Mouse (Mus musculus) layer of hippocampus, adult 8-10 months (tissue): ENCODE measurements around the gene Dapk3. TPM values are rescaled to one million over a fixed set of nuclear protein-coding genes. Genes with fewer than 3 reads are reported as not detected.
"Not testable (repeated sequence)": the region's sequence is repeated elsewhere in the genome, so short reads cannot be mapped to it uniquely, and the experiment has no call there.

Experiments used
- DNase-seq, 2 experiments: peaks; one replicate each; pipeline ENCODE4 v3.0.0; 2022; ENCODE audit warnings: low spot score in 2 of 2
- total RNA-seq, 4 experiments: library from RNA; stranded (reverse); gene quantifications; 2 replicates each; pipeline ENCODE4 v1.2.4; 2022

The Dapk3 gene
- total RNA-seq, 4 experiments from 2014 or later: 57.1 to 69.8 (median 65.7) TPM

GRCm38 (mm10) chr10:81177958-81178712 lies 4.7 kb upstream of the Dapk3 start:
- no peak for DNase-seq

GRCm38 (mm10) chr10:81178927-81179326 lies 3.9 kb upstream of the Dapk3 start:
- no peak for DNase-seq

DNA sequence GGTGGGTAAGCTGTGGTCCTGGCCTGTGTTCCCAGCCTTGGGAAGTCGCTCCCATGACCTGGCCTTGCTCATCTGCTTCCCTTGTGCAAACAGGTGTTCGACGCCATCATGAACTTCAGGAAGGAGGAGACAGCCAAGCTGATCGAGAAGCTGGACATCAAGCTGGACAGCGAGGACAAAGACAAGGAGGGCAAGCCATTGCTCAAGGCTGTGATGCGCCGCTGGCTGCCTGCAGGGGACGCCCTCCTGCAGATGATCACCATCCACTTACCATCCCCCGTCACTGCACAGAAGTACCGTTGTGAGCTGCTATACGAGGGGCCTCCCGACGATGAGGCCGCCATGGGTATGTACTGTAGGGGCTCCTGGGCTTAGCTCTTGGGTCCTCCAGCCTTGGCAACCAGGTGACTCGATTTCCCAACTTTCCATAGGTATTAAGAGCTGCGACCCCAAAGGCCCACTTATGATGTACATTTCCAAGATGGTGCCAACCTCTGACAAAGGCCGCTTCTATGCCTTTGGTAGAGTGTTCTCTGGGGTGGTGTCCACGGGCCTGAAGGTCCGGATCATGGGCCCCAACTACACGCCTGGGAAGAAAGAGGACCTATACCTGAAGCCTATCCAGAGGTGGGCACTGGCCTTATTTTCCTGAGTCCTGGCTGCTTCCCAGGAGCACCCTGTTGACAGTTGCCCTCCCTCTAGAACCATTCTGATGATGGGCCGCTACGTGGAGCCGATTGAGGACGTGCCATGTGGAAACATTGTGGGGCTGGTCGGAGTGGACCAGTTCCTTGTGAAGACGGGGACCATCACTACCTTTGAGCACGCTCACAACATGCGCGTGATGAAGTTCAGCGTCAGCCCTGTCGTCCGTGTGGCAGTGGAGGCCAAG lies 3.1 kb upstream of the Dapk3 start:
- DNase-seq: no peak

- DNase-seq: no peak
Measured at GRCm38 (mm10) chr10:81180946-81181345, 1.9 kb upstream of the Dapk3 start.

- not testable (repeated sequence) for DNase-seq
Measured at GRCm38 (mm10) chr10:81181860-81182259, 945 bp upstream of the Dapk3 start.

DNA sequence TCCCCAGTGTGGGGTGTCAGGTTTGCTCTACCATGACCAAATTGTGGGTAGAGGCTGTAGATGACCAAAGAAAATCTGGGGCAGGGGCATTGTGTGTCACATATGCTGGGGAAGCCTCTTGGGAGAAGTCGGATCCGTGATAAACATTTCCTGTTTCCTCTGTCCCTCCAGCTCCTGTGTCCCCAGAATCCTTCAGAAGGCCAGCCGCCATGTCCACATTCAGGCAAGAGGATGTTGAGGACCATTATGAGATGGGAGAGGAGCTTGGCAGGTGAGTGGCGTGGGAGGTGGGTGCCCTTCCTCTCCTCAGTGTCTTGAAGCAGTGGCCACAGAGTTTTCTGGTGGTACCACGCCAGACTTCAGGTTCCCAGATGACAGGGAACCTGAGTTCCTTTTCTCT lies 1.0 kb downstream of the Dapk3 start, which contains the start of gene 4930442H23Rik:
Gene 4930442H23Rik, minus strand, starts transcription at position 45 of the 400 bp plus-strand sequence.
- no peak for DNase-seq

GRCm38 (mm10) chr10:81184765-81185164 lies 2.0 kb downstream of the Dapk3 start:
- no peak for DNase-seq

- DNase-seq: no peak
Measured at GRCm38 (mm10) chr10:81187161-81187560, 4.4 kb downstream of the Dapk3 start.

GRCm38 (mm10) chr10:81189821-81190220 lies 7.0 kb downstream of the Dapk3 start:
- DNase-seq: no peak

- no peak for DNase-seq
Measured at GRCm38 (mm10) chr10:81190236-81190911, 7.6 kb downstream of the Dapk3 start.

- DNase-seq: no peak
Measured at GRCm38 (mm10) chr10:81190912-81191321, 8.1 kb downstream of the Dapk3 start.

DNA sequence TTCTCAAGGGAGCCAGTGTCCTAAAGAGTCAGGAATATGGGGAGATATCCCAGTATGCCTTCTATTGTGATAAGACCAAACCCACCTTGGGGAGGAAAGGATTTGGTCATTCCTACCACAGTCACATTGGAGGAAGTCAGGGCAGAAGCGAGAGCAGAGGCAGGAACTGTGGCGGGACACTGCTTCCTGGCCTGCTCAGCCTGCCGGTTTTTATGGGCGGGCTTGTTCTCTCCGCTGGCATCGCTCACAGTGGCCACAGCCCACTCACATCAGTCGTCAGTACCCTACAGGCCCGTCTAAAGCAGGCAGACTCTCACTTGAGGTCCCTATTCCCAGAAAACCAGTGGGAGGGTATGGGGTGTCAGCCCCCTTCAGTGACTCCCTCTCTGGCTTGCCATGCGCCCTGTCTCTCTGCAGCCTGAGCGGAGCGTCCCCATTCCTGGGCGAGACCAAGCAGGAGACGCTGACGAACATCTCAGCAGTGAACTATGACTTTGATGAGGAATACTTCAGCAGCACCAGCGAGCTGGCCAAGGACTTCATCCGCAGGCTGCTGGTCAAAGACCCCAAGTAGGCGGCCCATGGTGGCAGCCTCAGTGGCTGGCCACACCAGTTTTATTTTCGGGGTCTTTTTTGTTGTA lies 8.7 kb downstream of the Dapk3 start:
- DNase-seq: no peak

- peak; percentile 86 to 87 for DNase-seq
Measured at GRCm38 (mm10) chr10:81192270-81192967, 9.6 kb downstream of the Dapk3 start.

DNA sequence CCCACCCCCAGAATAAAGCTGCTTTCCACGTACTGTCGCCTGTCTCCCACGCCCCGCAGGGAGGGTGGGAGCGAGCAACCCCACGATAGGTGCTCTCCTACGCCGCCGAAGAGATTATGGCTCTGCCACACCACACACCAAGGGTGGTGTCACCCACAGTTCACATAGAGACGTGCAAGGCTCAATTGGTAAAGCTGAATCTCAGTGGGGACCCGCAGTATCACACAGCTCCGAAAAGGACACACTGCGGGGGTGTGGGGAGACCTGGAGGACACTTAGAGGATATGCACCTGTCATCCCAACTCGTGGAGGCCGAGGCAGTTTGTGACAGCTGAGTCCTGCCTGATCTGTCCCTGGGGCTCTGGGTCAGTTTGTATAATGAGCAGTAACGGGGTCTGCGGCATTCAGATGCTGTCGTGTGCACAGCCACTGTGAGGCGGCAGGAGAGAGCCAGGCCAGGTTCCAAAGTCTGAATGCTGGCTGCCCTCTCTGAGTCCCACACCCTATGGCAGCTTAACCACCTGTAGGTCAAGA lies 10.2 kb downstream of the Dapk3 start:
- no peak for DNase-seq

- DNase-seq: no peak
Measured at GRCm38 (mm10) chr10:81193991-81194774, 11.4 kb downstream of the Dapk3 start.

DNA sequence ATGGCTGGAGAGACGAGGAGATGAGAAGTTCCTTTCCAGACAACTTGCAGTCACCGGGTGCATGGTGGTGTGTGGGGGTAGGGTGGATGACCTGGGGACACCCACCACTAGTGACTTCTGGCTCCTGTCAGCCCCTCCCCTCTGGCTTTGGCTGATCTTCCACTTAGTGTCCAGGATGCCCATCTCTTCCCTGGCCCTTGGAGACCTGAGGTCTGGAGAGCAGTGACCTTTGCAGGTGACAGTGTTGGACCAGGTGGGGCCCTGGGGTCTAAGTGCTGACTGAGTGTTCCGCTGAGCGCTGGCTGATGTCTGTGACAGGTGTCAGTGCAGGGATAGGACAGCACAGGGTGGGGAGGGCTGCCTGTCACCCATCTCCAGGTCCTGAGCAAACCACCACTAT lies 12.5 kb downstream of the Dapk3 start:
- DNase-seq: no peak

DNA sequence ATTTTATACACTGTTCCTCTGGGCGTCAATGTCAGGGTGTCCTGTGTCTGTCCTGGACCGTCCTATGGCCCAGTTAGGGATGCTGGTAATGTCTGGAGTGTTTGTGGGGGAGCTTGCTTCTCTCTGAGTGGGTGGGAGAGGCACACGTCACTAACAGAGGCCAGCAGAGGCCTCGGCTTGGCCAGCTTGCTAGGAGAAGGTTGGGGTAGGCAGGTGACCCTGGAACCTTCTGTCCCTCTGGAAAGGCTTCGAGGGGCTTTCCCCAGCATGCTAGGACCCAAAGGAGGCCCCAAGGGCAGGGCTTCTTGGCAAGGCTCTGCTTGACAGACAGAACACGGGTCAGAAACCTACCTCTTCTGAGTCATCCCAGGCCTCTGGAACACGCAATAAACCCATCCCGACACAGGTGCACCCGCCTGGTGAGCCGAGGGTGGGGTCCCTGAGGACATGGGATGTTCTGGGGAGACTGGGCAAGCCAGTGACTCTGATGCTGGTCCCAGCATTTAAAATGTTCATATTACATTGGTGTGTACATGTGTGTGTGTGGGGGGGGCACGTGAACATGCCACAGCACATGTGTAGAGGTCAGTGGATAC lies 13.8 kb downstream of the Dapk3 start:
- DNase-seq: no peak

- DNase-seq: no peak
Measured at GRCm38 (mm10) chr10:81197305-81197704, 14.5 kb downstream of the Dapk3 start.

- DNase-seq: peak in 1 of 2 experiments; percentile 69
Measured at GRCm38 (mm10) chr10:81198230-81198629, 15.4 kb downstream of the Dapk3 start.
